Mouse (Mus musculus) c-Kit-positive CD71-positive TER-119-negative erythroid progenitor cells, embryonic 14.5 days (primary cell): Measurements from ENCODE around the gene Vmn2r79.
"Not testable (repeated sequence)": the region's sequence is repeated elsewhere in the genome, so short reads cannot be mapped to it uniquely, and the experiment has no call there.

ENCODE experiments used
- DNase-seq: peaks from one replicate; pipeline ENCODE4 v3.0.0-alpha.2; 2013; ENCODE audit warnings: low read depth

Gene Vmn2r79

DNA sequence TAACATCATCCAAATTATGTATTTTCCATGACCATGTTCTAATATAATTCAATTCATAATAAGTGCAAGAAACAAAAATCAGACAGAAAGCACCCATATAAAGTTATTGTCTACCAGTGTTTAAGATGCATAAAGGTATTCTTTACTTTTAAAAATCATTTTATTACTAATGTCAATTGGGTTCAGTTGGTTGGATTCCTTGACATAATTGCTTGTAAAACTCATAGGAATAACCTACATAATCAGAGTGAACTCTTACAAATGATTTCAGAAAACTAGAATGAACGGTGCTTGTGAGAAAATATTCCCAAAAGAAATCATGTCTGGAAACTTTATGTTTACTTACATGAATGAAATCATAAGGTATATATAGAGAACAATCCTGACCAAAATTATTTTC lies at the start of gene Vmn2r79:
TSS of gene Vmn2r79 (plus strand) at position 301 of the 400 bp plus-strand sequence.
- DNase-seq = not testable (repeated sequence)

- DNase-seq = no peak
Observed at GRCm38 (mm10) chr7:86994700-86995099, 1.2 kb upstream of the Vmn2r79 start.

GRCm38 (mm10) chr7:87026486-87026885 lies 30.6 kb downstream of the Vmn2r79 start:
- DNase-seq = not testable (repeated sequence)

DNA sequence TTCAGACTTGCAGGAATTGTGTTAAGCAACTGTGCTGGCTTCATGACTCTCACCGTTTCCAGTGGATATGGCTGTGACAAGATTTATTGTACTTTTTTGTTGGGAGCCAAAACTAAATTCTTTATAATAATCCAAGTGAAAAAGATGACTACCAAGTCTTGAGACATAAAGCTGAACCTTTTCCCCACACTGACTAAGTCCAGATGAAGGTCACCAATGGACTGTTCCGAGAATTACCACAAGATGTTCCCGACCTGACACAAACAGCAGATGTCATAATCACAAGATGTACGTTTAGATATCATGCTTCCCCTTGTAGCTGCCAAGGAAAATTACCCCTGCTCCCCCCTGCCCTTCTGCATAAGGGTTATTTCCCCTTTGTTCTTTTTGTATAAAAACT lies 67.7 kb downstream of the Vmn2r79 start:
- no peak for DNase-seq
